Mouse (Mus musculus) ES-E14 (cell line): ENCODE data around the gene Hephl1. TPM values are rescaled to one million over a fixed set of nuclear protein-coding genes. Genes with fewer than 3 reads are reported as not detected.

Source experiments
- DNase-seq: peaks from one replicate; pipeline ENCODE4 v3.0.0-alpha.2; 2013; ENCODE audit warnings: low read depth, low spot score
- H3K27ac ChIP-seq: 2 replicates; pipeline ENCODE4 v1.5.1; 2012; ENCODE audit warnings: low read depth, mild to moderate bottlenecking, low read length, moderate library complexity, mixed read lengths; ENCODE audit not compliant: poor library complexity, insufficient read depth, severe bottlenecking
- H3K36me3 ChIP-seq: 2 replicates; pipeline ENCODE4 v1.6.1; 2012; ENCODE audit warnings: mild to moderate bottlenecking, low read length, moderate library complexity, mixed read lengths; ENCODE audit not compliant: control insufficient read depth, poor library complexity, insufficient read depth, severe bottlenecking
- H3K4me1 ChIP-seq, 2 experiments: fragments of 150-350 bp in 1 of 2; sonication (generic) in 1 of 2; 2 replicates each; pipeline ENCODE4 v1.6.1; 2012; ENCODE audit warnings: low read length in 2 of 2, mild to moderate bottlenecking in 1 of 2, mixed read lengths in 1 of 2; ENCODE audit not compliant: control insufficient read depth in 2 of 2, insufficient read depth in 2 of 2, poor library complexity in 1 of 2
- H3K4me3 ChIP-seq, 2 experiments: fragments of 150-350 bp in 1 of 2; sonication (generic) in 1 of 2; 2 replicates each; pipeline ENCODE4 v1.5.1; 2012; ENCODE audit warnings: low read length in 2 of 2, low read depth in 1 of 2, mild to moderate bottlenecking in 1 of 2, mixed read lengths in 1 of 2; ENCODE audit not compliant: insufficient read depth in 1 of 2, poor library complexity in 1 of 2, severe bottlenecking in 1 of 2
- H3K9ac ChIP-seq: 2 replicates; pipeline ENCODE4 v1.6.1; 2012; ENCODE audit warnings: low read depth, mild to moderate bottlenecking, low read length, mixed read lengths; ENCODE audit not compliant: poor library complexity, insufficient read depth, severe bottlenecking
- H3K9me3 ChIP-seq: fragments of 150-350 bp; sonication (generic); 2 replicates; pipeline ENCODE4 v1.6.1; 2012; ENCODE audit warnings: low read depth, mild to moderate bottlenecking, low read length; ENCODE audit not compliant: control insufficient read depth, insufficient read depth
- CHD2 ChIP-seq: IDR thresholded peaks from 2 replicates; pipeline ENCODE4 v1.6.1; 2014; ENCODE audit warnings: mild to moderate bottlenecking, low read depth, low read length, inconsistent platforms
- HCFC1 ChIP-seq: IDR thresholded peaks from 2 replicates; pipeline ENCODE4 v1.6.1; 2012; ENCODE audit warnings: low read length, inconsistent platforms, borderline replicate concordance; ENCODE audit not compliant: insufficient read depth
- MAFK ChIP-seq: IDR thresholded peaks from 2 replicates; pipeline ENCODE4 v1.6.1; 2014; ENCODE audit warnings: mild to moderate bottlenecking, low read depth, low read length, inconsistent platforms; ENCODE audit not compliant: insufficient read depth
- ZC3H11A ChIP-seq: IDR thresholded peaks from 2 replicates; pipeline ENCODE4 v1.6.1; 2012; ENCODE audit warnings: low read depth, mild to moderate bottlenecking, inconsistent platforms, low read length, borderline replicate concordance
- ZNF384 ChIP-seq: IDR thresholded peaks from 2 replicates; pipeline ENCODE4 v1.6.1; 2012; ENCODE audit warnings: low read depth, low read length, inconsistent platforms
- in situ Hi-C, 2 experiments: fragments of 600-800 bp; cut with MboI; formaldehyde crosslinking; loops; one replicate each; pipeline ENCODE4 v1.15.1; 2025; ENCODE audit warnings: low sequenced_read_pairs in 2 of 2, inconsistent platforms in 1 of 2; ENCODE audit not compliant: unreplicated experiment in 2 of 2
- total RNA-seq: library from RNA; depleted of rRNA; stranded (reverse); fragments of 300-350 nt; gene quantifications from 2 replicates; pipeline ENCODE4 v1.2.3, GENCODE M21; 2012; rRNA removed

Hephl1 gene
- 0.05 and 0.09 TPM in 2 replicates for total RNA-seq

DNA sequence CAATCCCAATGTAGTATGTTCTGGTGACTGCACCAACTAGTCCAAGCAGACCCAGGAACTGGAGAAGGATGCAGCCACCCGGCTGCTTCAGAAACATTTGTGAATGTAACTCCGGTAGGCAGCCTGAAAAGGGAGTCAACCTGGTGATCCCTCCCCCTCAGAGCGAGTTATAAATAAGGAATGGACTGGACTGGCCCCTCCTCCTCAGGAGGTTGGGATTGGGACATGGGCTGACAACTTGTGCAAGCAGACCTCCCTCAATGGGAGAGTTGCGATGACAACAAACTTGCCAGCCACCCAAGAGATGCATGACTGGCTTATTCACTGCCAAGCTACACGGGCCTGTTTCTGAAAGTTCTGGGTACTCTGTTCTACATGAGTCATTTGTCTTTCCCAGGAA is at the start of gene Hephl1:
TSS of gene Hephl1 (minus strand) at position 101 of the 400 bp plus-strand sequence.
- in situ Hi-C loops, result no loop called here
- no peak within 1 kb of the TSS for H3K9ac ChIP-seq
- no peak for TF ChIP-seq HCFC1
- TF ChIP-seq MAFK, result no peak
- H3K9me3 ChIP-seq, result no peaks in the 10 kb centered on the region
- no peak for DNase-seq
- H3K4me3 ChIP-seq, result no peak within 1 kb of the TSS
- no peaks in the 10 kb centered on the region for H3K36me3 ChIP-seq
- no peak within 1 kb of the TSS for H3K27ac ChIP-seq
- no peaks in the 10 kb centered on the region for H3K4me1 ChIP-seq

DNA sequence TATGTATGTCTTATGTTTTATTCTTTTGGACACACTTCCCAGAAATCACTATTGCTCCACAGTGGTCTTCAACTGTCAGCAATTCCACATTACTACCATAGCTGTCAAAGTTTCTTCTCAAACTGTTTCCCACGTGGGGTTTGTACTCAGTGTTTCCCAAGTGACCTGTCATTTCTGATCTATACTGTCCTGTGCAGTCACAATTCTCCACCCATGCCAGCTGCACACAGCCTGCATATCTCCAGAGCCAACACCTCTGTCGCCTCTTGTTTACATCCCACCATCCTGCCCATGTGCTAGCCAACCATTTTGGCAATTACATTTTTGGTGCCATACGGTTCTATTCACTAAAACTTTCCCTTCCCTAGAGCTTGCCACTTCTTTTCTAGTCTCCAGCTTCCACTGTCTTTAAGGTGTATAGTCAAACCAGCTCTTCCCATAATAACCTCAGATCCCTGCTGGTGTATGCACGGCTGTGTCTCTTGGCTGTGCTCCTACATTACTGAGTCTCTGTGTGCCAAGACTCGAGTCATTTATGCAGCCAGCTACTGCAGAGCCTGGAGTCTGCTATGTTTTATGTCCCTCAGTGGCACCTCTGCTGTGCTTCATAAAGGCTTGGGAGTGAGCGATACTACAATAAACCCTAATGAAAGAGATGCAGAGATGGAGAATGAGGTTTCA is 37.5 kb upstream of the Hephl1 start:
- in situ Hi-C loops, result no loop called here
- TF ChIP-seq HCFC1 (no peak), MAFK (no peak)
- no peaks in the 10 kb centered on the region for H3K9me3 ChIP-seq
- no peak for DNase-seq
- H3K4me3 ChIP-seq, result no peak overlapping the region
- no peak overlapping the region for H3K27ac ChIP-seq
- H3K9ac ChIP-seq, result no peak overlapping the region
- no peaks in the 10 kb centered on the region for H3K4me1 ChIP-seq
- no peaks in the 10 kb centered on the region for H3K36me3 ChIP-seq

DNA sequence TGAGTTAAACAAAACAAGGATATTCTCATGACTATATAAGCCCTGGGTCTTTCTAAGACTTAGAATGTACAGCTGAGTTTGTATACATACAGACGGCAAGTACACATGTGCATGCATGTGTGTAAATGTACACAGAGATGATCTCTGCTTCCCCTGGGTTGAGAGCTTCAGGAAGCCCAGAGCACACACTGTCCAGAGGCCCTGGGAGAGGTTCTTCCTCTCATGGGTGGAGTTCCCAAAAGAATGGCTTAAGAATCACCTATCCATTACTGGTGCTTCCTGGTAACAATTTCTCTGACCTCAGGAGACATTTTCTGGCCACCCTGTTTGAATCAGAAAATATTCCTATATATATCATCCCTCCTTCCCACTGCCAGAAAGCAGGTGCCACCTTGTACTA is 28.6 kb upstream of the Hephl1 start:
- in situ Hi-C loops, result no loop called here

DNA sequence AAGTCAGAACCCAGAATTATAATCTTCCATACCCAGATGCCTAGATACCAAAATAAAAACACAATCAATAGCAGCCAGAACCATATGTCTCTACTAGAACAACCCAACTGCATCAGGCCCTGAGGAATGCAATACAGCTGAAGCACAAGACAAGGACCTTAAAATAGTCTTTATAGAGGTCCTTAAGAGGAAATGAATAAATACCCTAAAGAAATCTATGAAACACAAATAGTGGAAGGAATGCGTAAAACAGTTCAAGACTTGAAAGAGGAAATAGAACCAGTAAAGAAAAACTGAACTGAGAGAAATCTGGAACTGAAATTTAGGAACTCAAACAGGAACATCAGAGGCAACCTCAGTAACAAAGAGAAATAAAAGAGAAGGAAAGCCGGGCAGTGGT is 14.0 kb upstream of the Hephl1 start:
- H3K27ac ChIP-seq, result no peak overlapping the region
- TF ChIP-seq MAFK (no peak), HCFC1 (no peak), ZNF384 (no peak), ZC3H11A (no peak), CHD2 (no peak)
- no peak overlapping the region for H3K9ac ChIP-seq
- H3K36me3 ChIP-seq, result no peaks in the 10 kb centered on the region
- DNase-seq, result no peak
- no peaks in the 10 kb centered on the region for H3K4me1 ChIP-seq
- in situ Hi-C loops, result no loop called here
- no peak overlapping the region for H3K4me3 ChIP-seq
- no peaks in the 10 kb centered on the region for H3K9me3 ChIP-seq

More for the DNA sequence above, 28.6 kb upstream of the Hephl1 start:
- no peak for DNase-seq
- H3K4me1 ChIP-seq, result no peaks in the 10 kb centered on the region
- H3K9ac ChIP-seq, result no peak overlapping the region
- H3K36me3 ChIP-seq, result no peaks in the 10 kb centered on the region
- TF ChIP-seq ZC3H11A, result no peak
- no peak for TF ChIP-seq HCFC1
- TF ChIP-seq ZNF384, result no peak
- TF ChIP-seq MAFK, result no peak
- no peak for TF ChIP-seq CHD2
- H3K27ac ChIP-seq, result no peak overlapping the region
- no peak overlapping the region for H3K4me3 ChIP-seq
- no peaks in the 10 kb centered on the region for H3K9me3 ChIP-seq

GRCm38 (mm10) chr9:15122431-15122830 is 10.5 kb upstream of the Hephl1 start:
- no peaks in the 10 kb centered on the region for H3K36me3 ChIP-seq
- TF ChIP-seq ZNF384 (no peak), MAFK (no peak), ZC3H11A (no peak), CHD2 (no peak), HCFC1 (no peak)
- H3K4me1 ChIP-seq, result peaks cover 0 to 9% of the 10 kb centered on the region in 2 experiments; a peak in 2 of 4 replicates
- in situ Hi-C loops, result no loop called here
- no peak overlapping the region for H3K27ac ChIP-seq
- H3K9me3 ChIP-seq, result no peaks in the 10 kb centered on the region
- H3K4me3 ChIP-seq, result no peak overlapping the region
- DNase-seq, result no peak
- no peak overlapping the region for H3K9ac ChIP-seq
